Mouse (Mus musculus) hindbrain, embryonic 10.5 days (tissue): ENCODE results near the gene Tmem106a. TPM values are rescaled to one million over a fixed set of nuclear protein-coding genes. Genes with fewer than 3 reads are reported as not detected.
"Not testable (repeated sequence)": the region's sequence is repeated elsewhere in the genome, so short reads cannot be mapped to it uniquely, and the experiment has no call there.

Experiments
- DNase-seq: peaks from one replicate; pipeline ENCODE4 v3.0.0-alpha.2; 2017; ENCODE audit warnings: low spot score
- H3K27ac ChIP-seq: fragments of 300-500 bp; sonication (generic); 2 replicates; pipeline ENCODE4 v1.5.1; 2016; ENCODE audit warnings: mild to moderate bottlenecking, moderate library complexity
- H3K27me3 ChIP-seq: fragments of 300-500 bp; sonication (generic); 2 replicates; pipeline ENCODE4 v1.6.1; 2016; ENCODE audit warnings: mild to moderate bottlenecking; ENCODE audit not compliant: poor library complexity, insufficient read depth, severe bottlenecking
- H3K36me3 ChIP-seq: fragments of 300-500 bp; sonication (generic); 2 replicates; pipeline ENCODE4 v1.6.1; 2016; ENCODE audit warnings: mild to moderate bottlenecking, moderate library complexity
- H3K4me1 ChIP-seq: fragments of 300-500 bp; sonication (generic); replicated peaks from 2 replicates; pipeline ENCODE4 v1.6.1; 2016; ENCODE audit warnings: mild to moderate bottlenecking
- H3K4me3 ChIP-seq: fragments of 300-500 bp; sonication (generic); 2 replicates; pipeline ENCODE4 v1.5.1; 2016; ENCODE audit warnings: mild to moderate bottlenecking, moderate library complexity
- H3K9me3 ChIP-seq: fragments of 300-500 bp; sonication (generic); 2 replicates; pipeline ENCODE4 v1.6.1; 2016; ENCODE audit warnings: mild to moderate bottlenecking, moderate library complexity
- WGBS: fragments of 180-500 bp; shearing (Covaris S2); methylation state at CpG from one replicate; pipeline ENCODE4 v1.1.7; 2016; 5-methylcytosine and 5-hydroxymethylcytosine counted together
- polyA plus RNA-seq: library from polyadenylated mRNA; unstranded; fragments of >200 nt; fragmentation: Nextera tagmentation; extraction: Ambion mirVana; gene quantifications from 2 replicates; pipeline ENCODE4 v1.2.1, GENCODE M21; 2016

The Tmem106a gene
- polyA plus RNA-seq, 1 experiment from 2014 or later, result 4.3 TPM

DNA sequence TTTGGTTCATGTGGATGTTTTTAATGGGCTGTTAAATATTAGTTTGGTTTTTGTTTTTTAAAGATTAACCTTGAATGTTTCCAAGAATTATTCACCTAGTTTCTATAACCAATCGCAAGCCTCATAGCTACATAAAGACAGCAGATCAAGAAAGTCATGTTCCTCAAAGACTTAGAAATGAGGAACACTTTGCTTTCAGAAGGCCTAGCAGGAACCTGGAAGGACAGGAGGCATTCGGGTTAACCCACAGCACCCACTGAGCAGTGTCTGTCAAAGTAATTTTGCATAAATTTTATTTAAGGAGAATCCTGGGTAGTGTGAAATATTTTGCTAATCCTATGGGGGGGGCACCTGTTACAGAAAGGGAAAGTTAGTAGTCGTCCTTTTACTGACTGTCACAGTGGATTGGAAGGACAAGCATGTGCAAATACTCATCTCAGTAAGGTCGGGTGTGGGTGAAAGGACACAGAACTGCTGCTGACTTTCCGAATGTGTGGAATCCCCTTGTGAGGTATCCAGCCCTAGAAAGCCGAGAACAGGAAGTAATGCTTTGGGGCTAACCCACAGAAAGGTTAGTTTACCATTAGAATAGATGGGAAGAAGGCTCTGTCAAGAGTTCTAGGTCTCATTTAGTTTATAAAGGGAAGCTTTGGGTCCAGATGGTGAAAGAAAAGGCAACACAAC is 819 bp upstream of the Tmem106a start:
- H3K9me3 ChIP-seq, result no peaks in the 10 kb centered on the region
- peaks cover 54% of the 10 kb centered on the region for H3K36me3 ChIP-seq
- whole genome bisulfite sequencing, result 79% methylated on average over 6 of the region's 6 CpGs
- H3K4me3 ChIP-seq, result no peak overlapping the region
- peaks cover 11% of the 10 kb centered on the region for H3K4me1 ChIP-seq
- no peak overlapping the region for H3K27ac ChIP-seq
- DNase-seq, result no peak
- H3K27me3 ChIP-seq, result no peaks in the 10 kb centered on the region

GRCm38 (mm10) chr11:101583205-101583604 is 1.2 kb downstream of the Tmem106a start:
- Histone ChIP-seq H3K9me3 (no peaks in the 10 kb centered on the region), H3K4me3 (no peak overlapping the region), H3K36me3 (peaks cover 35% of the 10 kb centered on the region), H3K27ac (no peak overlapping the region), H3K4me1 (peaks cover 11% of the 10 kb centered on the region), H3K27me3 (no peaks in the 10 kb centered on the region)
- DNase-seq, result no peak
- WGBS, result 89% methylated on average over 2 of the region's 2 CpGs

DNA sequence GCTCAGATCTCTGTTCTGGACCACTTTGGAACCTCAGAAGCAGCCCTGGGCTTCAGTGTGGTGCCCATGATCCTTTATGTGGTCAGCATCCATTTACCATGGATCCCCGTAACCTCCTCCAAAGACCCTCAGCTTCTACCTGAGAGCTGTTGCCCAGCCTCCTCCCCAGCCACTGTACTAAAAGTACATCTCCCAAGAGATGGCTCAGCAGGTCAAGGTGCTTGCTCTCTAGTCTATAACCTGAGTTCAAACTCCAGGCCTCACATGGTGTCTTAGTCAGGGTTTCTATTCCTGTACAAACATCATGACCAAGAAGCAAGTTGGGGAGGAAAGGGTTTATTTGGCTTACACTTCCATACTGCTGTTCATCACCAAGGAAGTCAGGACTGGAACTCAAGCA is 3.0 kb downstream of the Tmem106a start:
- not testable (repeated sequence) for DNase-seq, H3K9me3 ChIP-seq, H3K27ac ChIP-seq, H3K27me3 ChIP-seq, H3K4me3 ChIP-seq
- Histone ChIP-seq H3K4me1 (peaks cover 11% of the 10 kb centered on the region), H3K36me3 (peaks cover 17% of the 10 kb centered on the region)
- WGBS, result 94% methylated on average over 1 of the region's 1 CpGs

DNA sequence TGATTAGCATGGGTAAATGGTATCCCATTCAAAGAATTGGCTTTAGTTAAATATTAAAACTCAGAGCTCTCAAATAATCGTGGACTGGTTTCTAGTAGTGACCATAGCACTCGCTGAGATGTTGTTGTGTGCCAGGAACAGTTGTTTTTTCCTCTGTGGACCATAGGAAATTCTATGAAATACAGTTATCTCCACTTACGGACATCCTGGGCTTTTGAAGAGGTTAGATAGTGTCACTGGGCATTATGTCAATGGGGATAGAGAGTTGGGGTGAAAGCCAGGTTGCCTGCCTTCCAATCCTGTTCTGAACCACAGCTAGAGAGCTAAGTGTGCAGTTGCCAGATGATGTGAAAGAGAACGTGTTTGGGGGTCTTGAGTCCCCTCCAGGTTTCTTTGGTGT is 3.8 kb downstream of the Tmem106a start:
- H3K36me3 ChIP-seq, result peaks cover 9% of the 10 kb centered on the region; the same call in 1 of the 2 replicates
- H3K4me3 ChIP-seq, result no peak overlapping the region
- DNase-seq, result no peak
- peaks cover 11% of the 10 kb centered on the region for H3K4me1 ChIP-seq
- no peaks in the 10 kb centered on the region for H3K9me3 ChIP-seq
- WGBS, result 84% methylated on average over 4 of the region's 4 CpGs
- no peaks in the 10 kb centered on the region for H3K27me3 ChIP-seq
- no peak overlapping the region for H3K27ac ChIP-seq

DNA sequence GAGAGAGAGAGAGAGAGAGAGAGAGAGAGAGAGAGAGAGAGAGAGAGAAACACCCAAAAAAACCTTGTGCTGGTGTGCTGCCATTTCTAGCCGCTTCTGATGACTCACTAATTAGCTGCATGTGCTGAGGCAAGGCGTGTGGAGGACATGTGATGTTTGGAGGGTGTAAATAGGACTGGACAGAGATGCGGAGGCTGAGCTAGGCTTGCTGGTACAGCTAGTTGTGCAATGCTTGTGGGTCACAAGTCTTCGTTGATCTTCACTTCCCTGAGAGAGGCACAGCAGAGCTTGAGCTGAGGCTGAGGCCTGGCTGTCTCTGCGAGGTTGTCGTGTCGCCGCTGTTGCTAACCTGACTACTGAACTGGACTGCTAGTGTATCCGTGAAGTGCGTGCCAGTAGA is 5.6 kb downstream of the Tmem106a start:
- DNase-seq, result no peak
- no peak overlapping the region for H3K4me3 ChIP-seq
- no peaks in the 10 kb centered on the region for H3K4me1 ChIP-seq
- H3K27ac ChIP-seq, result no peak overlapping the region
- 0 out of 2 replicates have a peak, but pooled peaks cover 4% of the 10 kb centered on the region for H3K36me3 ChIP-seq
- WGBS, result 94% methylated on average over 10 of the region's 10 CpGs
- no peaks in the 10 kb centered on the region for H3K27me3 ChIP-seq
- H3K9me3 ChIP-seq, result no peaks in the 10 kb centered on the region

GRCm38 (mm10) chr11:101588868-101589267 is 6.8 kb downstream of the Tmem106a start:
- Histone ChIP-seq H3K9me3 (no peaks in the 10 kb centered on the region), H3K27me3 (no peaks in the 10 kb centered on the region), H3K4me1 (no peaks in the 10 kb centered on the region), H3K27ac (no peak overlapping the region), H3K36me3 (0 out of 2 replicates have a peak, but pooled peaks cover 4% of the 10 kb centered on the region), H3K4me3 (no peak overlapping the region)
- 90% methylated on average over 7 of the region's 7 CpGs for WGBS
- DNase-seq, result no peak

- peak; percentile 48 for DNase-seq
- Histone ChIP-seq H3K4me3 (no peak overlapping the region), H3K27ac (no peak overlapping the region), H3K36me3 (0 out of 2 replicates have a peak, but pooled peaks cover 4% of the 10 kb centered on the region), H3K9me3 (no peaks in the 10 kb centered on the region), H3K4me1 (no peaks in the 10 kb centered on the region), H3K27me3 (no peaks in the 10 kb centered on the region)
- 38% methylated on average over 5 of the region's 5 CpGs for WGBS
Measured at GRCm38 (mm10) chr11:101589444-101589843, 7.4 kb downstream of the Tmem106a start.

DNA sequence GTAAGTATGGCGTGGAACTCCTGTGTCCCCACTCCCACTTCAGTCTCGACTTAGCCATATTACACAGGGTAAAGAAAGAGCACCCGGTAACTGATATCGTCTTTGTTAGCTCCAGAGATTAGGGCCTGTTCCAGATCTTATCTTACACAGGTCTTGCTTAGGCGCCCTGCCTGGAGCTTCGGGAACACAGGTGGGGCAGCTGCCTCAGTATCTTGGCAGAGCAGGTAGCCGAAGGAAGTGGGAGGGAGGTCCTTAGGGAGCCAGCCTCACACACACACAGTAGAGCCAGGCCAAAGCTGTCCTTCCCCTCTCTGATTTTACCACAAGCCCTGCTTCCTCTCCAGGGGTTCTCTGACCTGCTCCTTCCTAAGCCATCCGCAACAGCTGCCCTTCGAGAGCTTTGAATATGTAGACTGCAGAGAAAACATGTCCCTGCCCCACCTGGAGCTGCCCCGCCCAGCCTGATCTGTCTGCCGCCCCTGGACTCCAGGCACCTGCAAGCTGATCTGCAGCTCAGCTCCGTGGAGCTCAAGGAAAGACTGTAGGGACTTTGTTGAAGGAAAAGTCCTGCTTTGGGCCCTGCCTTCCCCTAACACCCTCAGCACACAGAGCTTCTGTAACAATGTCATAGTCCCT is 8.1 kb downstream of the Tmem106a start:
- no peaks in the 10 kb centered on the region for H3K27me3 ChIP-seq
- no peak overlapping the region for H3K27ac ChIP-seq
- H3K4me3 ChIP-seq, result no peak overlapping the region
- WGBS, result 78% methylated on average over 12 of the region's 12 CpGs
- no peaks in the 10 kb centered on the region for H3K4me1 ChIP-seq
- H3K36me3 ChIP-seq, result 0 out of 2 replicates have a peak, but pooled peaks cover 4% of the 10 kb centered on the region
- H3K9me3 ChIP-seq, result no peaks in the 10 kb centered on the region
- DNase-seq, result no peak

DNA sequence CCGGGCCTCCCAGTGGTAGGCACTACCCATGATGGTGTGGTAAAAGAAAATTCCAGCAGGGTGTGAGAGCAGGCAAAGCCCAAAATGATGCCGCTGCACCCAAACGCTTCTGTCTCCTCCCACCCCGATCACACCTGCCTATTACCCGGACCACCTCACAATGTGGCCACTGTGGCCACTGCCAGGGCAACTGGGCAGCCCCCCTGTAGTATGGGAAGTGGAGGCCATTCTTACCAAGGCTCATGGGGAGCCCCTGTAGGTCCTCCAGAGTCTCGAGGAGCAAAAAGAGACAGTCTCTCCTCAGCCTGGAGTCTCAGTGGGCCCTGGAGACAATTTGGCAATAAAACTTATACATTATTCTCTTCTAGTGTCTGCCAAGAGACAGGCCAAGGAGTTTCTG is 17.1 kb downstream of the Tmem106a start, which contains the start of gene Gm11634:
Gm11634 (minus strand) TSS at position 101 of the 400 bp plus-strand sequence.
- H3K9me3 ChIP-seq, result no peaks in the 10 kb centered on the region
- H3K4me3 ChIP-seq, result no peak within 1 kb of the TSS
- no peak for DNase-seq
- no peak within 1 kb of the TSS for H3K27ac ChIP-seq
- peaks cover under 1% of the 10 kb centered on the region; the same call in 1 of the 2 replicates for H3K4me1 ChIP-seq
- WGBS, result 83% methylated on average over 6 of the region's 6 CpGs
- no peaks in the 10 kb centered on the region for H3K36me3 ChIP-seq
- H3K27me3 ChIP-seq, result peaks cover 11% of the 10 kb centered on the region; the same call in 1 of the 2 replicates

DNA sequence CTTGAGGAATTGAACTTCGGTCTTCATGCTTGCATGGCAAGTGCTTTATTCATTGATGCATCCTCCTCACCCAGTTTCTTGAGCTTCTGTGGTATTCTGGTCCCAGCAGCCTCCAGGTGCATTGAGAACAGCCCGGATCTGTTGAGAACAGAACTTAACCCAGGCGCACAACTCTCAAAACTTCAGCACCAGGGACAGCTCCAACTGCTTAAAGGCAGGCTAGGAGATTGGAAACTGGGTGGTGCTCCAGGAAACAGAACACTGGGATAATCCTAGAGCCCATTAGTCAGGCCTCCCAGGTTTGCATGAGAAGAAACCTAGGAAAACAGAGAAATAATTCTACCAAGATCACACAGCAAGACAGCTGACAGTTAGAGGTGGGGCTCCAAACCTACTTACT is 20.4 kb downstream of the Tmem106a start:
- H3K4me1 ChIP-seq, result peaks cover 4% of the 10 kb centered on the region
- no peak overlapping the region for H3K4me3 ChIP-seq
- no peak overlapping the region for H3K27ac ChIP-seq
- 13% methylated on average over 3 of the region's 3 CpGs for WGBS
- no peaks in the 10 kb centered on the region for H3K36me3 ChIP-seq
- peak; percentile 60 for DNase-seq
- H3K27me3 ChIP-seq, result peaks cover 11% of the 10 kb centered on the region; the same call in 1 of the 2 replicates
- no peaks in the 10 kb centered on the region for H3K9me3 ChIP-seq

- DNase-seq, result no peak
- WGBS, result 2% methylated on average over 3 of the region's 3 CpGs
- Histone ChIP-seq H3K4me3 (peak overlapping the region; percentile 43), H3K4me1 (peaks cover 4% of the 10 kb centered on the region), H3K27me3 (peaks cover 7% of the 10 kb centered on the region; the same call in 1 of the 2 replicates), H3K9me3 (no peaks in the 10 kb centered on the region), H3K27ac (peak overlapping the region; percentile 85), H3K36me3 (no peaks in the 10 kb centered on the region)
Measured at GRCm38 (mm10) chr11:101604116-101604515, 22.1 kb downstream of the Tmem106a start.

DNA sequence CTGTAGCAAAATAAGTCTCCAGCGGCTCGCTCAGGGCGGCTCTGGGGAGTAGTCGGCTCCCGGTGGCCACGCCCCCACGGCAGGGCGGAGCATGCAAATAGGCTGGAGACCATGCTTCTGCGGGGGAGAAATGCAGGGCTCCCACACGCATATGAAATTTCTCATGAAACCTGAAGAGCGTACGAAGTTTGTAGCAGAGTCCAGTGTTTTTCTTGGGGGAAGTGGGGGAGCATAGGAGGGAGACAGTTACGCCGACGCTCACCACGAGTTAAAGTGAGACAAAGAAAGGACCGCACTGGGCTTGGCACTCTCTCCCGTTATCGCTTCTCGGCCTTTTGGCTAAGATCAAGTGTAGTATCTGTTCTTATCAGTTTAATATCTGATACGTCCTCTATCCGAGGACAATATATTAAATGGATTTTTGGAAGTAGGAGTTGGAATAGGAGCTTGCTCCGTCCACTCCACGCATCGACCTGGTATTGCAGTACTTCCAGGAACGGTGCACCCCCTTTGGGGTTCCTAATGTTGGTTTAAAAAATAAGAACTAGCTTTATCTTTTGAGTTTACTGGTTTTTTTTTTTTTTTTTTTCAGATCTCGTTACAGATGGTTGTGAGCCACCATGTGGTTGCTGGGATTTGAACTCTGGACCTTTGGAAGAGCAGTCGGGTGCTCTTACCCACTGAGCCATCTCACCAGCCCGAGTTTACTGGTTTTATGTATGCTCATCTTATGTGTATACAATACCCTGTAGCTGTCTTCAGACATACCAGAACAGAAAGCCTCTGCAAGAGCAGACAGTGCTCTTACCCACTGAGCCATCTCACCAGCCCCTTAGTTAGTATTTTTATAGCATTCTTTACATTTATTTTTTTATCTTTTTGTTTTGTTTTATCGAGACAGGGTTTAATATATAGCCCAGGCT is 22.8 kb downstream of the Tmem106a start:
- H3K27ac ChIP-seq, result peak overlapping the region; percentile 85
- WGBS, result 1% methylated on average over 30 of the region's 30 CpGs
- H3K36me3 ChIP-seq, H3K27me3 ChIP-seq, H3K9me3 ChIP-seq, H3K4me1 ChIP-seq: not testable (repeated sequence)
- DNase-seq, result peak; percentile 83
- peak overlapping the region; percentile 43 for H3K4me3 ChIP-seq
